Mouse (Mus musculus) C2C12 (cell line): ENCODE data around the gene Zfp777. TPM values are rescaled to one million over a fixed set of nuclear protein-coding genes. Genes with fewer than 3 reads are reported as not detected.

ENCODE experiments used
- H3K27me3 ChIP-seq: one replicate; pipeline ENCODE4 v1.6.1; 2011; ENCODE audit not compliant: control insufficient read depth, insufficient read depth, insufficient read length
- H3K36me3 ChIP-seq: one replicate; pipeline ENCODE4 v1.6.1; 2011; ENCODE audit not compliant: control insufficient read depth, insufficient read depth
- H3K4me3 ChIP-seq: one replicate; pipeline ENCODE4 v1.5.1; 2011; ENCODE audit warnings: mild to moderate bottlenecking, control low read depth; ENCODE audit not compliant: poor library complexity, insufficient read depth, severe bottlenecking
- H3K79me2 ChIP-seq: one replicate; pipeline ENCODE4 v1.6.1; 2011; ENCODE audit not compliant: control insufficient read depth, insufficient read depth
- H3K79me3 ChIP-seq: one replicate; pipeline ENCODE4 v1.6.1; 2011; ENCODE audit warnings: low read depth, control low read depth
- H3ac ChIP-seq: one replicate; pipeline ENCODE3; 2011; ENCODE audit warnings: low read depth; ENCODE audit not compliant: control insufficient read depth, insufficient read length
- CEBPB ChIP-seq: IDR thresholded peaks from one replicate; pipeline ENCODE4 v1.6.1; 2011; ENCODE audit warnings: low read depth, mild to moderate bottlenecking, control low read depth, moderate library complexity
- CTCF ChIP-seq: IDR thresholded peaks from one replicate; pipeline ENCODE4 v1.5.1; 2011; ENCODE audit not compliant: control insufficient read depth, insufficient read depth, insufficient read length
- FOSL1 ChIP-seq: IDR thresholded peaks from one replicate; pipeline ENCODE4 v1.8.0; 2011; ENCODE audit warnings: mild to moderate bottlenecking, low read length; ENCODE audit not compliant: poor library complexity, insufficient read depth, severe bottlenecking
- MAX ChIP-seq: IDR thresholded peaks from one replicate; pipeline ENCODE4 v1.6.1; 2011; ENCODE audit warnings: mild to moderate bottlenecking, control low read depth
- MYOD1 ChIP-seq: IDR thresholded peaks from one replicate; pipeline ENCODE4 v1.6.1; 2011; ENCODE audit warnings: low read depth; ENCODE audit not compliant: control insufficient read depth, insufficient read length
- MYOG ChIP-seq: IDR thresholded peaks from one replicate; pipeline ENCODE4 v1.6.1; 2011; ENCODE audit not compliant: control insufficient read depth, insufficient read length; ENCODE audit errors: extremely low read depth
- USF1 ChIP-seq: IDR thresholded peaks from one replicate; pipeline ENCODE4 v1.6.1; 2011; ENCODE audit warnings: low read depth, mild to moderate bottlenecking, control low read depth, moderate library complexity
- polyA plus RNA-seq: library from polyadenylated mRNA; unstranded; fragments of >200 nt; fragmentation: generic; extraction: Trizol; gene quantifications from one replicate; pipeline ENCODE4 v1.2.1, GENCODE M21; 2012; ENCODE audit warnings: missing spikeins

Gene Zfp777
- polyA plus RNA-seq, 1 experiment, result 18.4 TPM

DNA sequence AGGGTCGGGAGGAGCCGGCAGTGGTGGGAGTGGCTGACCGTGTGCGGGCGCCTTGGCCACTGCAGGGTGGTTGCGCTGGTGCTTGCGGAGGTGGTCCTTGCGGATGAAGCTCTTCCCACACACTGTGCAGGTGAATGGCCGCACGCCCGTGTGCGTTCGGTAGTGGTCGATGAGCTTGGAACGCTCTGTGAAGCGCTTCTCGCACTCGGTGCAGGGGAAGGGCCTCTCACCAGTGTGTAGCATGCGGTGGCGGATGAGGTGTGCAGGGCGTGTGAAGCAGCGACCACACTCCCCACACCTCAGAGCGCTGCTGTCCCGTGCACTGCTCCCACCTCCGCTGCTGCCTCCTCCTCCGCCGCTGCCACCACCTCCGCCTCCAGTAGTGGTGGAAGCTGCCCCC lies 15.2 kb upstream of the Zfp777 start:
- Histone ChIP-seq H3K4me3 (no peak overlapping the region), H3K79me2 (no peaks in the 10 kb centered on the region), H3K36me3 (peaks cover 54% of the 10 kb centered on the region), H3K27me3 (no peaks in the 10 kb centered on the region), H3ac (no peak overlapping the region), H3K79me3 (peaks cover 2% of the 10 kb centered on the region)
- no peak for TF ChIP-seq USF1
- TF ChIP-seq FOSL1, result no peak
- no peak for TF ChIP-seq MAX
- TF ChIP-seq MYOG, result no peak
- no peak for TF ChIP-seq MYOD1
- no peak for TF ChIP-seq CTCF

DNA sequence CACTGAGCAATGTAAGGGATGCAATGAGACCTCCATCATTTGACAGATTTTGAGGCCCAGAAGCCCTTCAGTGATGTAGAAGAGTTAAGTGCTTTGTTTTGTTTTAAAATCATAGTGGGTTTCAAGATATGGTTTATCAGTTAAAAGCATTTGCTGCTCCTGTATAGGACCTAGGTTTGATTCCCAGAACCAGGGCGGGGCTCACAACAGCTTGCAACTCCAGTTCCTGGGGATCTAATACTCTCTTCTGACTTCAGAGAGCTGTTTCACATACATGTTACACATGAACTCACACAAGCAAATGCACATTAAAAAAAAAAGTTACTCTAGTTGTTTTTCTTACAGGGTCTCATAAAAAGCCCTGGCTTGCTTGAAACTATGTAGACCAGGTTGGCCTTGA lies 12.2 kb upstream of the Zfp777 start:
- Histone ChIP-seq H3K27me3 (no peaks in the 10 kb centered on the region), H3K79me2 (no peaks in the 10 kb centered on the region), H3K79me3 (peaks cover 2% of the 10 kb centered on the region), H3K36me3 (peaks cover 34% of the 10 kb centered on the region), H3ac (no peak overlapping the region), H3K4me3 (no peak overlapping the region)
- no peak for TF ChIP-seq USF1
- no peak for TF ChIP-seq CEBPB
- no peak for TF ChIP-seq MAX

DNA sequence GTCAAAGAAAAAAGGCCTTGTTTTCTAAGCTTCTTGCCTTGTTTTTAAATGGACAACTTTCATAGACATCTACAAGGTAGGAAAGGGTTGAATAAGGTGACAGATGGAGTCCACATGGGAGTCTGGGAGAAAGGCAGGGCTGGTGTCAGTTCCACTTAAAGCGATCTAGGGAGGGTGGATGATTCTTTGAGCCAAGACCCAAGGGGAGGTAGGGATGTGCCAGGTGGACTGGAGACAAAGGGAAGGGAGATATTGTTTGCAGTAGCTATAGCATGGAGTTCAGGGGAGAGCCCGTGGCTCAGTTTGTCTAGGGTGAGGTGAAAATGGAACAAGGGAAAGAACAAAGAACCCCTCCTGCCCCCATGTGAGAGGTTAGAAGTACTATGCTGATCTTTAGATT lies 11.7 kb upstream of the Zfp777 start:
- H3K79me2 ChIP-seq, result no peaks in the 10 kb centered on the region
- peaks cover 30% of the 10 kb centered on the region for H3K36me3 ChIP-seq
- H3K79me3 ChIP-seq, result peaks cover 2% of the 10 kb centered on the region
- no peaks in the 10 kb centered on the region for H3K27me3 ChIP-seq
- TF ChIP-seq MAX (no peak), USF1 (no peak), CTCF (no peak)
- H3K4me3 ChIP-seq, result no peak overlapping the region
- no peak overlapping the region for H3ac ChIP-seq

DNA sequence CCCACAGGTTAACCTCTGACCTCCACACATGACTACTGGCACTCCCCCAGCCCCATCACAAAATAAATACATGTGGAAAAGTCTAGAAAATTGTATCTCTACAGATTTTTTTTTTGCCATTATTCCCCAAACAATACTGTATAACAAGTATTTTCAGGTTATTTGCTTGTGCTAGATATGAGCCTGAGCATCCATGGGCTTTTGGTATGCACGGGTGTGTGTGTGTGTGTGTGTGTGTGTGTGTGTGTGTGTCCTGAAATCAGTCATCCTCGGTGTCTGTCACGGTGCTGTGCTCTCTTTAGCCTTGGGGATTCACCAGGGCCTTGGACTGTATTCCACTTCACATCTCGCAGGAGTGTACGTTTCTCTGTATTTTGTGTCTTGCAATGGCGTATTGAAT lies 3.4 kb upstream of the Zfp777 start:
- Histone ChIP-seq H3K4me3 (no peak overlapping the region), H3K27me3 (no peaks in the 10 kb centered on the region), H3K79me2 (peaks cover 4% of the 10 kb centered on the region), H3K79me3 (peaks cover 5% of the 10 kb centered on the region), H3K36me3 (no peaks in the 10 kb centered on the region), H3ac (no peak overlapping the region)
- TF ChIP-seq USF1 (no peak), CTCF (no peak), MYOG (no peak), MAX (no peak), FOSL1 (no peak), MYOD1 (no peak), CEBPB (no peak)

DNA sequence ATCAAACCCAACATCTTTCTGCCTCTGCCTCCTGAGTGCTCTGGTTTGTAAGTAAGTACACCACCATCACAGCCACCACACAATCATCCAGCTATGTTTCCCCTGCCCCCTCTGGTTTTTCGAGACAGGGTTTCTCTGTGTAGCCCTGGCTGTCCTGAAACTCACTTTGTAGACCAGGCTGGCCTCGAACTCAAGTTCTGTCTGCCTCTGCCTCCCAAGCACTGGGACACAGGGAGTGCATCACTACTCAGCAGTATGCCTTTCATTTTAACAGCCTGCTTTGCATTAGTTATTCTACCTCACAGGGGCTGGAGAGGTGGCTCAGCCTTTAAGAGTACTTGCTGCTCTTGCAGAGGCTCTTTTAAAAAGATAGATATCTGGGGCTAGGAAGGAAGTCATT lies 3.0 kb upstream of the Zfp777 start:
- no peaks in the 10 kb centered on the region for H3K27me3 ChIP-seq
- TF ChIP-seq USF1, result no peak
- TF ChIP-seq CEBPB, result no peak
- peaks cover 9% of the 10 kb centered on the region for H3K79me2 ChIP-seq
- H3K79me3 ChIP-seq, result peaks cover 10% of the 10 kb centered on the region
- no peaks in the 10 kb centered on the region for H3K36me3 ChIP-seq
- no peak overlapping the region for H3K4me3 ChIP-seq
- H3ac ChIP-seq, result no peak overlapping the region

DNA sequence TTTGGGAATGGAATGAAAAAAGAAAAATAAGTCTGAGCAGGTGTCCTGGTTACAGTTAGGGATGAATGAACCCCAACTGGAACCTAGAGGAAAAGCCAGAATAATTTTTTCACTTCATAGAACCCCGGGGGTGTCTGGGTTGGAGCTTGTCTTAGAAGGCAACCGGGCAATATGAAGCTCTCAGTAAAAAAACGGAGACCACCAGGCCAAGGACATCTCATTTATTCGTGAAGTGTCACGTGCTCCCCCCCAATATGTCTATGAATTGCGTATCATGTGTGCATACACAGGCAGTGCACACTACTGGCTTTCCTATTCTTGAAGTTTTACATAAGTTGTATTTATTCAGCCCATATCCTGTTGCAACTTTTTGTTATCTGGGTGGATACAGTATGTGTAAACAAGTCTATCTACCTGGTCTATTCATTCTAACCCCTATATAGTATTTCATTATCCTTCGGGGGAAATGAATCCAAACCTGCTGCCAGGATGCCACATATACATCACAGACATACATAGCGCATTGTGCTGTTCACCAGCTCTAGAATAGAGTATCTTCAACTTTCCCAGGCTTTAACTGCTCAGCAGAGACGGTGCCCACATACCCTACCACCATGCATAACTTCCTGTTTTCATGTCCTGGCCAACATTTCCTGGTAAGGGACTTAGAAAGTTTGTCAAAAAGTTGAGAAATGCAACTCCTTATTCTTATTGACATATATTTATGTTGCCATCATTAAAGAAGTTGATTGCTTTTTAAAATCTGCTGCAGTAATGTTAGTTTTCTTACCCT lies 758 bp upstream of the Zfp777 start:
- Histone ChIP-seq H3K79me2 (peaks cover 28% of the 10 kb centered on the region), H3K4me3 (peak overlapping the region; percentile 53), H3K79me3 (peaks cover 24% of the 10 kb centered on the region), H3K27me3 (no peaks in the 10 kb centered on the region), H3K36me3 (peaks cover 6% of the 10 kb centered on the region), H3ac (peak overlapping the region; percentile 95)
- no peak for TF ChIP-seq MYOG
- TF ChIP-seq FOSL1, result no peak
- no peak for TF ChIP-seq CTCF
- TF ChIP-seq MYOD1, result no peak
- TF ChIP-seq MAX, result no peak
- TF ChIP-seq USF1, result peak; percentile 6
- TF ChIP-seq CEBPB, result no peak
